Mouse (Mus musculus) stomach, postnatal 0 days (tissue): ENCODE results near the gene Zfp612. TPM values are rescaled to one million over a fixed set of nuclear protein-coding genes. Genes with fewer than 3 reads are reported as not detected.
"Not testable (repeated sequence)": the region's sequence is repeated elsewhere in the genome, so short reads cannot be mapped to it uniquely, and the experiment has no call there.

Source experiments
- ATAC-seq: fragments of 200-750 bp; cut with Nextera tagmentation; 2 replicates; pipeline ENCODE4 v1.8.0; 2017; ENCODE audit not compliant: low FRiP score, low TSS enrichment
- DNase-seq: peaks from one replicate; pipeline ENCODE4 v3.0.0-alpha.2; 2016; ENCODE audit warnings: low spot score
- H3K27ac ChIP-seq: fragments of 300-500 bp; sonication (generic); replicated peaks from 2 replicates; pipeline ENCODE4 v1.5.1; 2014; ENCODE audit warnings: mild to moderate bottlenecking, control low read depth
- H3K27me3 ChIP-seq: fragments of 300-500 bp; sonication (generic); 2 replicates; pipeline ENCODE4 v1.6.1; 2014; ENCODE audit warnings: low read length; ENCODE audit not compliant: control insufficient read depth, insufficient read depth
- H3K36me3 ChIP-seq: fragments of 300-500 bp; sonication (generic); 2 replicates; pipeline ENCODE4 v1.6.1; 2014; ENCODE audit warnings: low read length, mixed read lengths; ENCODE audit not compliant: control insufficient read depth, insufficient read depth
- H3K4me1 ChIP-seq: fragments of 300-500 bp; sonication (generic); replicated peaks from 2 replicates; pipeline ENCODE4 v1.6.1; 2014; ENCODE audit warnings: antibody characterized with exemption; ENCODE audit not compliant: control insufficient read depth, insufficient read depth
- H3K4me2 ChIP-seq: fragments of 300-500 bp; sonication (generic); replicated peaks from 2 replicates; pipeline ENCODE4 v1.6.1; 2014; ENCODE audit warnings: low read depth, mild to moderate bottlenecking, control low read depth, moderate library complexity
- H3K4me3 ChIP-seq: fragments of 300-500 bp; sonication (generic); 2 replicates; pipeline ENCODE4 v1.5.1; 2014; ENCODE audit warnings: low read depth, low read length, control low read depth
- H3K9ac ChIP-seq: fragments of 300-500 bp; sonication (generic); 2 replicates; pipeline ENCODE4 v1.6.1; 2014; ENCODE audit warnings: mild to moderate bottlenecking, low read length, control low read depth, mixed read lengths
- H3K9me3 ChIP-seq: fragments of 300-500 bp; sonication (generic); 2 replicates; pipeline ENCODE4 v1.6.1; 2016; ENCODE audit warnings: low read length; ENCODE audit not compliant: control insufficient read depth
- CTCF ChIP-seq: IDR thresholded peaks from 2 replicates; pipeline ENCODE4 v1.5.1; 2016; ENCODE audit warnings: antibody characterized with exemption, low read depth, mild to moderate bottlenecking, moderate library complexity
- EP300 ChIP-seq: optimal IDR thresholded peaks from 2 replicates; pipeline ENCODE3; 2016; ENCODE audit warnings: antibody characterized with exemption
- WGBS: fragments of 180-500 bp; shearing (Covaris S2); extraction: QIAGEN DNeasy Blood & Tissue Kit; methylation state at CpG from one replicate; pipeline ENCODE4 v1.1.7; 2014; 5-methylcytosine and 5-hydroxymethylcytosine counted together
- polyA plus RNA-seq: library from polyadenylated mRNA; unstranded; fragments of >200 nt; fragmentation: Nextera tagmentation; extraction: Ambion mirVana; gene quantifications from 2 replicates; pipeline ENCODE4 v1.2.1, GENCODE M21; 2015

Zfp612 gene
- polyA plus RNA-seq = 2.4 and 2.5 TPM in 2 replicates

DNA sequence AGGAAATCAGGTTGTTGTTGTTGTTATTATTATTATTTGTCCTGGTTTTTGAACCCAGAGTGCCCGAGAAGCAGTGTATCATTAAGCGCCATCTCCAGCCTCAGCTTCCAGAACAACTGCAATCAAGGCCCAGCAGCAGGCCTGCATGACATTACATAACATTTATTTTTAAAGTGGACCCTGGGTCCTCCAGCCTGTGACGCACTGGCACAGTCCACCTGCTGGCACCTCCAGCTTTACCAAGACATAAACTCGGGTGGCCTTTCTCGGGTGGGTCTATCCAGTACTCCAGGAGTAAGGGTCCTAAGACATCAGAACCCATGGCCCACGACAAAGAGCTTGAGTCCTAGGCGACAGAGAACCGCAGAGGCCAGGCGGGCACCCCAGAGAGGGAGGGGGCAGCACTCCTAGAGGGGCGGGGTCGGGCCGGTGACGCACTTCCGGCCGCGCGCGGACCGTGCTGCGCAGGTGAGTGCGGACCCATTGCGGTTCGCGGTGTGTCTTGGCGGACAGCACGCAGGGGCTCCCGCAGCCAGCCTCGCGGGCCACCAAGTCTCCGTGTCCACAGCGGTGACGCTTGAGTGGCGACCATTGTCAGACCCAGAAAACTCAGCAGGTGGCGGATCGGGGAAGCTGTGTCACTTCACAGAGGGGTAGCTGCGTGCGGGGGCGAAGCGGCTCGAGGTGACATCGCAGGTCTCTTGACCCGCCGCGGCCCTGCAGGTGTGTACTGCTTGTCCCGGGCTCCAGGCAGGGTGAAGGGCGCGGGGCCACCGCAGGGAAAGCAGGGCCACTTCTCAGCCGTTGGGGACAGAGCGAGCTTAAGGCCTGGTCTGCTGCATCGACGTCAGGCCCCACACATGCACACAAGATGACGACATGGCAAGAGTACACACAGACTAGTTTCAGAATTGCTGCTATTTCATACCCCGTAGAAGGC, at the start of gene Zfp612:
Zfp612 (plus strand) TSS at position 465 of the 940 bp plus-strand sequence.
- ATAC-seq = peak; percentile 93

DNA sequence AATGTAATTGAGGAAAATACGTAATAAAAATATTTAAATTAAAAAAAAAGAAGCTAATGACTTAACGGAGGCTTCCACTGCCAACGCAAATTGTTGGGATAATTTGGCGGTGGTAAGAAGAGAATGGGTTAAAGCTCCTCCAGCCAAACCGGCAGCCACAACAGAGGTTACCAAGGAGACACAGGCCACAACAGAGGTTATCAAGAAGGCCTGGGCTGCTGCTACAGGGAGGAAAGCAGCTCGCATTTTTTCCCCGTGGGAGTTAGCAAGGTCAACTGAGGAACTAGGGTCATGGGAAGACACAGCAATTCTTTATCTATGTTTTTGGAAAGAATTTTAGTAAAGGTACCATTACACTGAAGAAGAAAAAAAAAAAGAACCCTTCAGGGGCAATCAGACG, 45.8 kb upstream of the Zfp612 start:
- WGBS = 42% methylated on average over 8 of the region's 8 CpGs
- DNase-seq, H3K4me2 ChIP-seq: not testable (repeated sequence)

More for the DNA sequence above, at the start of gene Zfp612:
- peak; percentile 81 for DNase-seq
- Histone ChIP-seq H3K4me1 (no peaks in the 10 kb centered on the region), H3K9me3 (no peaks in the 10 kb centered on the region), H3K9ac (peak within 1 kb of the TSS; percentile 68), H3K27me3 (no peaks in the 10 kb centered on the region), H3K36me3 (no peaks in the 10 kb centered on the region; the same call in 1 of the 2 replicates), H3K4me3 (peak within 1 kb of the TSS; percentile 52), H3K27ac (no peak within 1 kb of the TSS), H3K4me2 (peak within 1 kb of the TSS; percentile 79)
- TF ChIP-seq EP300 (no peak), CTCF (no peak)
- 6% methylated on average over 54 of the region's 54 CpGs for WGBS

DNA sequence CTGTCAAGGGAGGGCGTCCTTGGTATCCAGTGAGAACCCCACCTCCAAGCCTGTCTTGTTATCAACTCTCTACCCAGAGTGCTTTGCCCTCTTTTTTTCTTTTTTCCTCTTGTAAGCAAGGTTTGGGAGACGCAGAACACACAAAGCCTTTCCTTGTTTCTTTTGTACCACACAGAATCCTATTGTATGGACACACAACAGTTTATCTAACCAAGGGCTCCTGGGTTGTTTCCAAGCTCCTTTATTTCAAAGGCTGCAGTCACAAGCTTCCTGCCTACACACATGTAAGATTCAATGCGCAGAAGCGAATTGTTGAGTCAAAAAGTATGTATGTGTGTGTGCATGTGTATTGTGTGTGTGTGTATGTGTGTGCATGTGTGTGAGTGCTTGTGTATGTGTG, 45.2 kb upstream of the Zfp612 start:
- no peaks in the 10 kb centered on the region for H3K4me1 ChIP-seq
- 59% methylated on average over 4 of the region's 4 CpGs for WGBS
- DNase-seq (no peak), ATAC-seq (no peak)
- TF ChIP-seq EP300 (no peak), CTCF (no peak)
- no peak overlapping the region for H3K4me3 ChIP-seq
- H3K27me3 ChIP-seq = no peaks in the 10 kb centered on the region
- H3K9me3 ChIP-seq = no peaks in the 10 kb centered on the region
- H3K36me3 ChIP-seq = no peaks in the 10 kb centered on the region
- H3K9ac ChIP-seq = no peak overlapping the region
- H3K27ac ChIP-seq = no peak overlapping the region
- no peak overlapping the region for H3K4me2 ChIP-seq

More for the DNA sequence above, 45.8 kb upstream of the Zfp612 start:
- not testable (repeated sequence) for H3K4me1 ChIP-seq, ATAC-seq, H3K4me3 ChIP-seq, H3K9ac ChIP-seq, H3K27me3 ChIP-seq, H3K9me3 ChIP-seq, H3K27ac ChIP-seq, H3K36me3 ChIP-seq

DNA sequence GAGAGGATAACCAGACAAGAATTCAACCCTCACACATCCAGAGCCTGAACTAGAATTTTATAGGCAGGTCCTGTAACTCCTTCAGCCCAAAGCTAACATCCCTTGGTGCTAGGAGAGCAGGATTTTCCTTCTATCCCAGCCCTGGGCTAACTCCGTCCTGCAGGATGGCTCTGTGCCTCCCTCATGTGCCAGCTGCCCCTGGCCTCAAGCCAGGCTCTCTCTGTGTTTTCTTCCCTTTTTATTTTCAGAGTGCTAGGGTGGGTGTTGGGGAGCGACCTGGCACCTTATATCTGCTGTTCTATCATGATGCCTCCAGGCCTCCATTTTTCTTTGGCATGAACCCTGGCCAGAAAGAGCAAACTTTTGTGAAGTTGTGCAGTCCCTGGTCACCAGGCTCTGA, 43.4 kb upstream of the Zfp612 start:
- Histone ChIP-seq H3K36me3 (no peaks in the 10 kb centered on the region), H3K27me3 (no peaks in the 10 kb centered on the region), H3K9ac (no peak overlapping the region), H3K27ac (no peak overlapping the region), H3K9me3 (no peaks in the 10 kb centered on the region), H3K4me3 (no peak overlapping the region), H3K4me1 (no peaks in the 10 kb centered on the region), H3K4me2 (no peak overlapping the region)
- TF ChIP-seq CTCF (no peak), EP300 (no peak)
- WGBS = 56% methylated on average over 2 of the region's 2 CpGs
- DNase-seq (no peak), ATAC-seq (no peak)

DNA sequence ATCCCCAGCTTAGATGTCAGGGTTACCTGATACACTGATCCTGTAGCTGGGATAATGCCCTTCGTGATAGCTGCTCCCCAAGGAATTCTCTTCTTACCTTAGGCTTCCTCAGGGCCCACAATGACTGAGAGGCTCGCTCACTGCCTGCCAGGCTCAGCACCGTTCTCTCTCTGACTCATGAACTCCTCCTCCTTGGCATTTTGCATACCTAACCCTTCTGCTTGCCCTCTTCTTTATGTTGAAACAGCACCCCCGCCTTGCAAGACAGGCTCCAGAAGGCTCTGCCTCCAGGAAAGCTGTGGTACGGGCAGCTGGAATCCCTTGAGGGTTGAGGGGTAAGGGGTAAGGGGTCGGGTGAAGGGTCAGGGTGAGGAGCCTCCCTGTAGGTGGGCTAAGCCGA, 40.3 kb upstream of the Zfp612 start:
- 0 out of 2 replicates have a peak, but pooled peaks have one; percentile 38 for ATAC-seq
- H3K27ac ChIP-seq = no peak overlapping the region
- H3K4me1 ChIP-seq = no peaks in the 10 kb centered on the region
- H3K4me3 ChIP-seq = no peak overlapping the region
- H3K27me3 ChIP-seq = no peaks in the 10 kb centered on the region
- H3K9ac ChIP-seq = no peak overlapping the region
- no peak overlapping the region for H3K4me2 ChIP-seq
- DNase-seq = peak; percentile 18
- H3K36me3 ChIP-seq = no peaks in the 10 kb centered on the region
- WGBS = 27% methylated on average over 7 of the region's 7 CpGs
- H3K9me3 ChIP-seq = no peaks in the 10 kb centered on the region
- TF ChIP-seq EP300 = no peak

DNA sequence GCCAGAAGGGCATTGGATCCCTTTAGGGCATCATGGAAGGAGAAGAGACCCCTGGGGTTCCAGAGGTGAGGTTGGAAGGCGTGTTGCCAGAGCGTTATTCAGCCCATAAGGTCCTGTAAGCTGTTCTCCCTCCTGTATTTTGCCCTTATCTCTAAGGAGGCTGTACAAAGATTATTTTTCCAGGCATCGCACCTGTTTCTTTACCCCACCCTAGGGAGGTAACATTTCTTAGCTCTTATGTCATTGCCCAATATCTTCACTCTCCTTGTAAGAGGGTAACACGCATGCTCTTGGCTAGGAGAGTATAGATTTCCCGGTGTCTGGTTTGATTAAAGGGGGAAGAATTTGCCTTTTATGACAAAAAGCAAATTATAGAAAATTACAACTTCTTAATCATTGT, 39.9 kb upstream of the Zfp612 start, which contains the start of gene Chst4:
Chst4 (minus strand) TSS at position 82 of the 400 bp plus-strand sequence.
- no peaks in the 10 kb centered on the region for H3K27me3 ChIP-seq
- H3K36me3 ChIP-seq = no peaks in the 10 kb centered on the region
- H3K9me3 ChIP-seq = no peaks in the 10 kb centered on the region
- no peak within 1 kb of the TSS for H3K4me3 ChIP-seq
- TF ChIP-seq CTCF (no peak), EP300 (no peak)
- H3K4me2 ChIP-seq = no peak within 1 kb of the TSS
- H3K27ac ChIP-seq = no peak within 1 kb of the TSS
- 59% methylated on average over 5 of the region's 5 CpGs for WGBS
- H3K4me1 ChIP-seq = no peaks in the 10 kb centered on the region
- peak; percentile 47; the same call in 1 of the 2 replicates for ATAC-seq
- DNase-seq = no peak
- H3K9ac ChIP-seq = no peak within 1 kb of the TSS
